In genomic region chr3:80079801-80080418, GRCm38 (mm10) we compare ENCODE assay signal across 8 mouse cellular contexts.
A peak's percentile ranks its signal among the peaks of the same experiment; 100 is the strongest.
DNase-seq lines count a peak whose midpoint lies in the region; ATAC-seq and TF ChIP-seq lines count a peak whose summit lies in the region.

No protein-coding gene starts in this region.

- H3K4me2 ChIP-seq in embryonic facial prominence, embryonic 15.5 days (replicated peaks): peak overlapping the region; percentile 52

- TF ChIP-seq POLR2A in bone marrow macrophage, adult 2 months (IDR thresholded peaks at IDR 0.05; ENCODE audit: borderline replicate concordance, low read depth, low read length): no peak
- TF ChIP-seq POLR2A in lung, adult 2 months (IDR thresholded peaks at IDR 0.05; ENCODE audit: borderline replicate concordance, extremely low read depth, low read depth, low read length): no peak
- no peak for TF ChIP-seq POLR2A in olfactory bulb, adult 2 months (IDR thresholded peaks at IDR 0.05; ENCODE audit: insufficient read depth, low read depth, low read length)

- in situ Hi-C loops in ES-E14 (cut with MboI; ENCODE audit: low sequenced_read_pairs in 2 of 2, unreplicated experiment in 2 of 2): no loop called here

- H3K36me3 ChIP-seq in ES-E14 (ENCODE audit: control insufficient read depth, insufficient read depth, low read length, poor library complexity, severe bottlenecking): no peaks in the 10 kb centered on the region
- no peaks in the 10 kb centered on the region for H3K36me3 ChIP-seq in embryonic facial prominence, embryonic 15.5 days

- 3% methylated on average over 10 of the region's 10 CpGs for WGBS in embryonic facial prominence, embryonic 15.5 days
- 16% methylated on average over 10 of the region's 10 CpGs for WGBS in large intestine, adult 2 months
- 9% methylated on average over 10 of the region's 10 CpGs for WGBS in lung, adult 2 months
- WGBS in olfactory bulb, adult 2 months: 2% methylated on average over 10 of the region's 10 CpGs

- no peak for ATAC-seq in embryonic facial prominence, embryonic 15.5 days (ENCODE audit: insufficient number of reproducible peaks, low FRiP score, low TSS enrichment, low read depth)

- no peak overlapping the region for H3K4me3 ChIP-seq in ES-E14 (ENCODE audit: insufficient read depth in 1 of 2, low read depth in 1 of 2, low read length in 2 of 2, poor library complexity in 1 of 2, severe bottlenecking in 1 of 2)
- H3K4me3 ChIP-seq in bone marrow macrophage, adult 2 months (ENCODE audit: insufficient read depth, low read length): peak overlapping the region; percentile 16; the same call in 1 of the 2 replicates
- peak overlapping the region; percentile 38 for H3K4me3 ChIP-seq in embryonic facial prominence, embryonic 15.5 days (replicated peaks)
- H3K4me3 ChIP-seq in lung, adult 2 months (replicated peaks; ENCODE audit: extremely low read depth, low read depth, low read length): no peak overlapping the region
- H3K4me3 ChIP-seq in olfactory bulb, adult 2 months (ENCODE audit: insufficient read depth, low read depth, low read length): 0 out of 2 replicates have a peak overlapping the region, but pooled peaks have one; percentile 10

- no peaks in the 10 kb centered on the region for H3K27me3 ChIP-seq in embryonic facial prominence, embryonic 15.5 days

- no peak overlapping the region for H3K9ac ChIP-seq in ES-E14 (ENCODE audit: insufficient read depth, low read depth, low read length, poor library complexity, severe bottlenecking)
- H3K9ac ChIP-seq in embryonic facial prominence, embryonic 15.5 days: no peak overlapping the region; the same call in 1 of the 2 replicates

- H3K4me1 ChIP-seq in ES-E14 (ENCODE audit: control insufficient read depth in 2 of 2, insufficient read depth in 2 of 2, low read length in 2 of 2, poor library complexity in 1 of 2): no peaks in the 10 kb centered on the region
- H3K4me1 ChIP-seq in bone marrow macrophage, adult 2 months (ENCODE audit: control insufficient read depth, insufficient read depth, low read length): no peaks in the 10 kb centered on the region
- no peaks in the 10 kb centered on the region for H3K4me1 ChIP-seq in embryonic facial prominence, embryonic 15.5 days
- no peaks in the 10 kb centered on the region for H3K4me1 ChIP-seq in lung, adult 2 months (ENCODE audit: control insufficient read depth, insufficient read depth, low read length)
- no peaks in the 10 kb centered on the region; the same call in 1 of the 2 replicates for H3K4me1 ChIP-seq in olfactory bulb, adult 2 months (ENCODE audit: control insufficient read depth, insufficient read depth, low read length)

- no peak overlapping the region for H3K27ac ChIP-seq in ES-E14 (ENCODE audit: insufficient read depth, low read depth, low read length, poor library complexity, severe bottlenecking)
- H3K27ac ChIP-seq in bone marrow macrophage, adult 2 months (ENCODE audit: insufficient read depth, low read depth, low read length): no peak overlapping the region
- no peak overlapping the region for H3K27ac ChIP-seq in embryonic facial prominence, embryonic 15.5 days (replicated peaks)
- H3K27ac ChIP-seq in olfactory bulb, adult 2 months (ENCODE audit: insufficient read depth, low read depth, low read length): peak overlapping the region; percentile 99

- intact Hi-C loops in heart, postnatal 10 days (cut with DNase I): loop anchor here (2.0 to 10.0 kb wide), 3 partner anchors 725 to 1842 kb away; partner anchors contain the start of gene Pdgfc

- no peaks in the 10 kb centered on the region for H3K9me3 ChIP-seq in ES-E14 (ENCODE audit: control insufficient read depth, insufficient read depth, low read depth, low read length)
- H3K9me3 ChIP-seq in embryonic facial prominence, embryonic 15.5 days (replicated peaks): no peaks in the 10 kb centered on the region

- TF ChIP-seq CTCF in bone marrow macrophage, adult 2 months (IDR thresholded peaks at IDR 0.05; ENCODE audit: low read depth, low read length): peak; percentile 72
- peak; percentile 86 for TF ChIP-seq CTCF in lung, adult 2 months (IDR thresholded peaks at IDR 0.05; ENCODE audit: insufficient read depth, low read length)
- TF ChIP-seq CTCF in olfactory bulb, adult 2 months (IDR thresholded peaks at IDR 0.05; ENCODE audit: insufficient read depth, low read depth, low read length): 0 out of 2 replicates have a peak, but pooled peaks have one; percentile 26

- peak; percentile 47 for DNase-seq in ES-E14 (ENCODE audit: low read depth, low spot score)
- DNase-seq in heart, postnatal 10 days: peak; percentile 57 to 79
- peak; percentile 4 for DNase-seq in large intestine, adult 2 months (ENCODE audit: low read depth, low spot score)
- DNase-seq in lung, adult 2 months: peak; percentile 48
- peak; percentile 77 for DNase-seq in thymus, postnatal 4 days

TF ChIP-seq in ES-E14, 5 proteins besides CTCF, POLR2A, EP300 and RAD21:
- TF ChIP-seq ZC3H11A (IDR thresholded peaks at IDR 0.05; ENCODE audit: borderline replicate concordance, low read depth, low read length): peak; percentile 73
- no peak for TF ChIP-seq MAFK (IDR thresholded peaks at IDR 0.05; ENCODE audit: insufficient read depth, low read depth, low read length)
- TF ChIP-seq ZNF384 (IDR thresholded peaks at IDR 0.05; ENCODE audit: low read depth, low read length): peak; percentile 96
- no peak for TF ChIP-seq CHD2 (IDR thresholded peaks at IDR 0.05; ENCODE audit: low read depth, low read length)
- no peak for TF ChIP-seq HCFC1 (IDR thresholded peaks at IDR 0.05; ENCODE audit: borderline replicate concordance, insufficient read depth, low read length)

Comparison
In these comparisons a context has a peak if more than half of its experiments do, and no peak if none do; other contexts are left out.
1. DNase-seq: peak in every context shown above with its lines; median percentile 77 in thymus, postnatal 4 days; 68 in heart, postnatal 10 days; 48 in lung, adult 2 months; 47 in ES-E14; 4 in large intestine, adult 2 months.
2. H3K4me3 ChIP-seq: peak in bone marrow macrophage, adult 2 months (single experiment), embryonic facial prominence, embryonic 15.5 days (single experiment) and olfactory bulb, adult 2 months (single experiment); none in ES-E14 (0 of 2) and lung, adult 2 months (single experiment).
3. CTCF ChIP-seq: peak in every context shown above with its lines; median percentile 86 in lung, adult 2 months; 72 in bone marrow macrophage, adult 2 months; 26 in olfactory bulb, adult 2 months.